Mouse (Mus musculus) forebrain, embryonic 11.5 days (tissue): Measurements from ENCODE around the gene Sept14. TPM values are rescaled to one million over a fixed set of nuclear protein-coding genes. Genes with fewer than 3 reads are reported as not detected.

Source experiments
- ATAC-seq: fragments of 200-750 bp; cut with Nextera tagmentation; replicated peaks from 2 replicates; pipeline ENCODE4 v1.8.0; 2017; ENCODE audit warnings: moderate TSS enrichment; ENCODE audit not compliant: low FRiP score
- DNase-seq: peaks from one replicate; pipeline ENCODE4 v3.0.0-alpha.2; 2017; ENCODE audit warnings: low spot score
- H3K27ac ChIP-seq: fragments of 300-500 bp; sonication (generic); 2 replicates; pipeline ENCODE4 v1.5.1; 2014; ENCODE audit warnings: low read depth, low read length
- H3K27me3 ChIP-seq: fragments of 300-500 bp; sonication (generic); 2 replicates; pipeline ENCODE4 v1.6.1; 2014; ENCODE audit warnings: mild to moderate bottlenecking, low read length, mixed read lengths; ENCODE audit not compliant: control insufficient read depth, insufficient read depth
- H3K36me3 ChIP-seq: fragments of 300-500 bp; sonication (generic); 2 replicates; pipeline ENCODE4 v1.6.1; 2014; ENCODE audit warnings: mild to moderate bottlenecking, low read length, moderate library complexity, mixed read lengths; ENCODE audit not compliant: control insufficient read depth, insufficient read depth
- H3K4me1 ChIP-seq: fragments of 300-500 bp; sonication (generic); replicated peaks from 2 replicates; pipeline ENCODE4 v1.6.1; 2014; ENCODE audit warnings: low read length, mixed read lengths; ENCODE audit not compliant: control insufficient read depth, insufficient read depth
- H3K4me2 ChIP-seq: fragments of 300-500 bp; sonication (generic); 2 replicates; pipeline ENCODE4 v1.6.1; 2014; ENCODE audit warnings: low read depth, mild to moderate bottlenecking, low read length, moderate library complexity, mixed read lengths; ENCODE audit not compliant: severe bottlenecking
- H3K4me3 ChIP-seq: fragments of 300-500 bp; sonication (generic); 2 replicates; pipeline ENCODE4 v1.5.1; 2014; ENCODE audit warnings: low read depth, low read length
- H3K9ac ChIP-seq: fragments of 300-500 bp; sonication (generic); 2 replicates; pipeline ENCODE4 v1.6.1; 2014; ENCODE audit warnings: low read length
- H3K9me3 ChIP-seq: fragments of 300-500 bp; sonication (generic); 2 replicates; pipeline ENCODE4 v1.6.1; 2016; ENCODE audit warnings: low read length, mixed read lengths; ENCODE audit not compliant: control insufficient read depth
- WGBS: fragments of 180-500 bp; shearing (Covaris S2); extraction: QIAGEN DNeasy Blood & Tissue Kit; methylation state at CpG from one replicate; pipeline ENCODE4 v1.1.7; 2014; 5-methylcytosine and 5-hydroxymethylcytosine counted together
- polyA plus RNA-seq: library from polyadenylated mRNA; unstranded; fragments of >200 nt; fragmentation: Nextera tagmentation; extraction: Ambion mirVana; gene quantifications from 2 replicates; pipeline ENCODE4 v1.2.1, GENCODE M21; 2014

The Sept14 gene
- polyA plus RNA-seq, 1 experiment from 2014 or later = not detected

DNA sequence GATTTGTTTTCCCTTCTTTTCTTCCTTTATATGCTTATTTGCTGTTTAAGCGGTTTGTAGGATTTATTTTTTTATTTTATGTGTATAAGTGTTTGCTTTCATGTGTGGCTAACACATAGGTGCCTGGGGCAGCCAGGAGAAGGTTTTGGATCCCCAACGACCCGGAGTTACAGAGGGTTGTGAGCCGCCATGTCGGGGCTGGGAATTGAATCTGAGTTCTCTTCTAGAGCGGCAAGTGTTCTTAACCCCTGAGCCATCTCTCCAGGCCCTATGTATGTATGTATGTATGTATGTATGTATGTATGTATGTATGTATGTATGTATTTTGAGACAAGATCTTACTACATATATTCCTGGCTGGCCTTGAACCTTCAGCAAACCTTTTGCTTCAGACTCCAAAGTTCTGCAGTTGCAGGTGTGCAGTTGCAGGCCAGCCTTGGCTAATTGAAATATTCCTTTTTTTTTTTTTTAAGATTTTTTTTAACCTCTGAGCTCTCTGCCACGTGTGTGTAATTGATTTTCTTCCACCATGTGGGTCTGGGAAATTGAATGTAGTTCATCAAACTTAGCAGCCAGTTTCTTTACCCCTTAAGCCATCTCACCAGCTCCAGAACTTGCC, 17.6 kb upstream of the Sept14 start:
- Histone ChIP-seq H3K4me2 (peak overlapping the region; percentile 61), H3K27ac (no peak overlapping the region), H3K27me3 (no peaks in the 10 kb centered on the region), H3K9ac (peak overlapping the region; percentile 97), H3K36me3 (no peaks in the 10 kb centered on the region), H3K4me3 (peak overlapping the region; percentile 83), H3K4me1 (no peaks in the 10 kb centered on the region), H3K9me3 (no peaks in the 10 kb centered on the region)
- ATAC-seq = no peak
- WGBS = 20% methylated on average over 7 of the region's 7 CpGs
- no peak for DNase-seq

- Histone ChIP-seq H3K9me3 (no peaks in the 10 kb centered on the region), H3K27ac (peak within 1 kb of the TSS; percentile 88), H3K36me3 (no peaks in the 10 kb centered on the region; the same call in 1 of the 2 replicates), H3K4me1 (no peaks in the 10 kb centered on the region), H3K9ac (peak within 1 kb of the TSS; percentile 97), H3K4me2 (peak within 1 kb of the TSS; percentile 61), H3K27me3 (no peaks in the 10 kb centered on the region), H3K4me3 (peak within 1 kb of the TSS; percentile 83)
- WGBS = under 1% methylated on average over 92 of the region's 93 CpGs
- ATAC-seq (peak; percentile 96), DNase-seq (peak; percentile 98)
Observed at GRCm38 (mm10) chr5:129724834-129725773, 16.8 kb upstream of the Sept14 start, which contains the start of gene Nipsnap2. TSS of gene Nipsnap2 (plus strand) at chr5:129725063.

DNA sequence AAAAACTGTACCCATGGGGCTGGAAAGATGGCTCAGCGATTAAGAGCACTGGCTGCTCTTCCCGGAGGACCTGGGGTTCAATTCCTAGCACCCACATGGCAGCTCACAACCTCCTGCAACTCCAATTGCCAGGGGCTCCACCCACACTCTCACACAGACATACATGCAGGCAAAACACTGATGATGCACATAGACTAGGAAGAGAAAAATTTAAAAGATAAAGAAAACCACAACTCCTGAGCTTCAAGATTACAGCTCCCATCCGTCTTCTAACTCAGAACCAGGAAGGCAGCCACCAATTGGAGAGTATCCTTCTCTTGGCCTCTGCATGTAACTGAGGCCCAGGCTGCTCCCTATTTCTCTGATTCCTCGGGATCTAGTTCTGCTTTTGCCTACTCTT, 16.0 kb upstream of the Sept14 start:
- DNase-seq (no peak), ATAC-seq (no peak; the same call in 1 of the 2 replicates)
- Histone ChIP-seq H3K9me3 (no peaks in the 10 kb centered on the region), H3K4me2 (peak overlapping the region; percentile 61; the same call in 1 of the 2 replicates), H3K9ac (peak overlapping the region; percentile 97; the same call in 1 of the 2 replicates), H3K27me3 (no peaks in the 10 kb centered on the region), H3K36me3 (no peaks in the 10 kb centered on the region; the same call in 1 of the 2 replicates), H3K27ac (no peak overlapping the region), H3K4me3 (peak overlapping the region; percentile 83), H3K4me1 (no peaks in the 10 kb centered on the region)
- WGBS = 56% methylated on average over 4 of the region's 4 CpGs

GRCm38 (mm10) chr5:129720176-129720575, 11.9 kb upstream of the Sept14 start:
- WGBS = 84% methylated on average over 3 of the region's 3 CpGs
- Histone ChIP-seq H3K4me1 (no peaks in the 10 kb centered on the region), H3K9me3 (no peaks in the 10 kb centered on the region)

DNA sequence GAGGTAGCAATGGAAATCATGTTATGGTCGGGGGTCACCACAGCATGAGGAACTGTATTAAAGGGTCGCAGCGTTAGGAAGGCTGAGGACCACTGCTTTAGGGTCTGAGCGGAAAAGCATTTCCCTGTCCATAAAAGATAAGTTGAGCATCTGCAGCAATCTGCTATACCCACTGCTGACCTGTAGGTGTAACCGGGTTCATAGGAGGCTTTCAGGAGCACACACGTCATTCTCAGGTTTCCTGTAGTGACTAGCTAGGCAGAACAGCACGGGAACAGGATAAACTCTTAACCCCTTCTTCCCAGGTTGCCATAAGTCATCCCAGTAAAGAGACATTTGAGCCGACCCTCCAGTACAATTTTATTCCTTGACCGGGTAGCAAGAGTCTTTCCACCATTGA, 8.7 kb upstream of the Sept14 start:
- Histone ChIP-seq H3K9ac (no peak overlapping the region), H3K4me2 (no peak overlapping the region), H3K27ac (no peak overlapping the region), H3K9me3 (no peaks in the 10 kb centered on the region), H3K4me3 (no peak overlapping the region), H3K4me1 (no peaks in the 10 kb centered on the region), H3K36me3 (peaks cover 3% of the 10 kb centered on the region; the same call in 1 of the 2 replicates), H3K27me3 (no peaks in the 10 kb centered on the region)
- ATAC-seq (no peak), DNase-seq (peak; percentile 11)
- 88% methylated on average over 9 of the region's 9 CpGs for WGBS

More at GRCm38 (mm10) chr5:129720176-129720575, 11.9 kb upstream of the Sept14 start:
- Histone ChIP-seq H3K27me3 (no peaks in the 10 kb centered on the region), H3K36me3 (peaks cover 3% of the 10 kb centered on the region; the same call in 1 of the 2 replicates), H3K9ac (no peak overlapping the region), H3K27ac (no peak overlapping the region), H3K4me3 (no peak overlapping the region), H3K4me2 (no peak overlapping the region)
- ATAC-seq (no peak), DNase-seq (peak; percentile 49)

DNA sequence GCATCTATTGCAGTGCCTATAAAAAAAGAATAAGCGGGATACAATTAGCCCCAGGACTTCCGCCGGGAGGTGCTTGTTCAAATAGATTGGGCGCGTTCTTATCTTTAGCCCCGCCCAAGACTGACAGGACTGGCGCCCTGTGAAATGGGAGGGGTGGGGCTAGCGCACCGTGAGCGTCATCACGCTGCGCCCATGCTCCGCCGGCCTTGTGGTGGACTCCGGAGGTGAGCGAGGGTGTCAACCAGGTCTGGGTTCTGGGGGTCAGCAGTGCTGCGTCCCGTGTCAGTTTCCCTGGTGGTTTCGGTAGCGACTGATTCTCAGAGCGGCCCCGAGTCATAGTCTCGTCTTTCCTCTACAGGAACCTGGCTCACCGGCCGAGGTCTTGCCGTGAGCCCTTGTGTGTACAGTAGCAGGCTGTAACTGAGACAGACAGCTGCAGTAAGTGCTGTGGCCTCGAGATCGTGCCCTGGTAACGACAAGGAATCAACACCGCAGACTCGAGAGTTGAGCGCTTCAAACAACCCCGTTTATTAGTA, 7.1 kb upstream of the Sept14 start, which contains the start of gene Mrps17:
Gene Mrps17 (plus strand): TSS at position 172 of the 536 bp plus-strand sequence.
- H3K9ac ChIP-seq = peak within 1 kb of the TSS; percentile 71
- no peak within 1 kb of the TSS for H3K27ac ChIP-seq
- H3K4me3 ChIP-seq = peak within 1 kb of the TSS; percentile 77
- peaks cover 3% of the 10 kb centered on the region; the same call in 1 of the 2 replicates for H3K36me3 ChIP-seq
- no peaks in the 10 kb centered on the region for H3K9me3 ChIP-seq
- no peaks in the 10 kb centered on the region for H3K27me3 ChIP-seq
- under 1% methylated on average over 33 of the region's 33 CpGs for WGBS
- no peaks in the 10 kb centered on the region for H3K4me1 ChIP-seq
- peak; percentile 94 for DNase-seq
- peak; percentile 97 for ATAC-seq
- peak within 1 kb of the TSS; percentile 78 for H3K4me2 ChIP-seq

DNA sequence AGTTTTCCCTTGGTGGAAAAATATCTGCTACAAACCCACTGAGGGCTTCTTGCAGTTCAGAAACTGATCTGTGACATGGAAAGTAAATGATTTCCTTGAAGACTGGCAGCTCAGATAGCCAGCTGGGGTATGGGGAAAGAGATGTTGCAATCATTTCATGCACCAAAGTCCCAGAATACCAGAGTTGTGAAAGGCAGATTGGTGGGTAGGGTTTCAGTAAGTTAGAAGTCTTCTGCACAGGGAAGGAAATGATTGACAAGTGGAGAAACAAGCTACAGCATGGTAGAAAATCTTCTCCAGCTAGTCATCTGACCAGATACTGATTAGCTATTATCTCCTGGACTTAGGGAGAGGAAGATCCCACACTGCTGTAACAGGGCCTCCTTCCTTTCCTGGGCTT, 4.9 kb downstream of the Sept14 start:
- no peaks in the 10 kb centered on the region for H3K27me3 ChIP-seq
- no peaks in the 10 kb centered on the region for H3K36me3 ChIP-seq
- no peak overlapping the region for H3K9ac ChIP-seq
- H3K9me3 ChIP-seq = no peaks in the 10 kb centered on the region
- H3K27ac ChIP-seq = no peak overlapping the region
- ATAC-seq (no peak), DNase-seq (no peak)
- H3K4me2 ChIP-seq = no peak overlapping the region
- H3K4me3 ChIP-seq = no peak overlapping the region
- H3K4me1 ChIP-seq = no peaks in the 10 kb centered on the region

GRCm38 (mm10) chr5:129701706-129702105, 6.6 kb downstream of the Sept14 start:
- ATAC-seq (no peak), DNase-seq (no peak)
- Histone ChIP-seq H3K27me3 (no peaks in the 10 kb centered on the region), H3K9ac (no peak overlapping the region), H3K4me2 (no peak overlapping the region), H3K9me3 (no peaks in the 10 kb centered on the region), H3K36me3 (no peaks in the 10 kb centered on the region), H3K4me3 (no peak overlapping the region), H3K4me1 (no peaks in the 10 kb centered on the region), H3K27ac (no peak overlapping the region)
- 79% methylated on average over 1 of the region's 1 CpGs for WGBS
